Mouse (Mus musculus) midbrain, postnatal 0 days (tissue): Measurements from ENCODE around the gene Mob3b. TPM values are rescaled to one million over a fixed set of nuclear protein-coding genes. Genes with fewer than 3 reads are reported as not detected.

ENCODE experiments used
- ATAC-seq: fragments of 200-750 bp; cut with Nextera tagmentation; 2 replicates; pipeline ENCODE4 v1.8.0; 2017; ENCODE audit warnings: moderate number of reproducible peaks, mild to moderate bottlenecking, moderate TSS enrichment, moderate library complexity; ENCODE audit not compliant: low FRiP score
- DNase-seq: peaks from one replicate; pipeline ENCODE4 v3.0.0-alpha.2; 2015; ENCODE audit warnings: low spot score
- H3K27ac ChIP-seq: fragments of 300-500 bp; sonication (generic); 2 replicates; pipeline ENCODE4 v1.5.1; 2014; ENCODE audit warnings: low read depth, mild to moderate bottlenecking, low read length, mixed read lengths
- H3K27me3 ChIP-seq: fragments of 300-500 bp; sonication (generic); 2 replicates; pipeline ENCODE4 v1.6.1; 2014; ENCODE audit warnings: low read length, control low read depth, mixed read lengths; ENCODE audit not compliant: insufficient read depth
- H3K36me3 ChIP-seq: fragments of 300-500 bp; sonication (generic); 2 replicates; pipeline ENCODE4 v1.6.1; 2014; ENCODE audit warnings: low read length, control low read depth, mixed read lengths; ENCODE audit not compliant: insufficient read depth
- H3K4me1 ChIP-seq: fragments of 300-500 bp; sonication (generic); 2 replicates; pipeline ENCODE4 v1.6.1; 2014; ENCODE audit warnings: mild to moderate bottlenecking, control low read depth, antibody characterized with exemption, low read length, mixed read lengths; ENCODE audit not compliant: insufficient read depth
- H3K4me2 ChIP-seq: fragments of 300-500 bp; sonication (generic); 2 replicates; pipeline ENCODE4 v1.6.1; 2014; ENCODE audit warnings: low read depth, mild to moderate bottlenecking, low read length, mixed read lengths; ENCODE audit not compliant: poor library complexity, severe bottlenecking
- H3K4me3 ChIP-seq: fragments of 300-500 bp; sonication (generic); 2 replicates; pipeline ENCODE4 v1.5.1; 2014; ENCODE audit warnings: low read depth, mild to moderate bottlenecking, low read length, moderate library complexity
- H3K9ac ChIP-seq: fragments of 300-500 bp; sonication (generic); replicated peaks from 2 replicates; pipeline ENCODE4 v1.6.1; 2014; ENCODE audit warnings: mild to moderate bottlenecking, low read length, moderate library complexity, mixed read lengths; ENCODE audit not compliant: poor library complexity, severe bottlenecking
- H3K9me3 ChIP-seq: fragments of 300-500 bp; sonication (generic); 2 replicates; pipeline ENCODE4 v1.6.1; 2016; ENCODE audit warnings: low read length, control low read depth
- CTCF ChIP-seq: IDR thresholded peaks from 2 replicates; pipeline ENCODE4 v1.5.1; 2016; ENCODE audit warnings: antibody characterized with exemption, mild to moderate bottlenecking
- WGBS: fragments of 180-500 bp; shearing (Covaris S2); extraction: QIAGEN DNeasy Blood & Tissue Kit; methylation state at CpG from one replicate; pipeline ENCODE4 v1.1.7; 2014; 5-methylcytosine and 5-hydroxymethylcytosine counted together
- polyA plus RNA-seq: library from polyadenylated mRNA; unstranded; fragments of >200 nt; fragmentation: Nextera tagmentation; extraction: Ambion mirVana; gene quantifications from 2 replicates; pipeline ENCODE4 v1.2.1, GENCODE M21; 2015
- total RNA-seq: library from RNA; depleted of rRNA; stranded (reverse); fragments of >200 nt; gene quantifications from 2 replicates; pipeline ENCODE4 v1.2.3, GENCODE M21; 2014

The Mob3b gene
- total and polyA plus RNA-seq, 2 experiments from 2014 or later, result 0.77 to 1.6 TPM

GRCm38 (mm10) chr4:35005068-35005769 is 152.1 kb downstream of the Mob3b start:
- Histone ChIP-seq H3K4me2 (no peak overlapping the region), H3K27ac (no peak overlapping the region), H3K36me3 (no peaks in the 10 kb centered on the region), H3K9me3 (no peaks in the 10 kb centered on the region), H3K4me1 (no peaks in the 10 kb centered on the region; the same call in 1 of the 2 replicates), H3K4me3 (no peak overlapping the region), H3K27me3 (no peaks in the 10 kb centered on the region), H3K9ac (no peak overlapping the region)
- whole genome bisulfite sequencing, result 71% methylated on average over 5 of the region's 5 CpGs
- TF ChIP-seq CTCF, result no peak
- no peak for ATAC-seq
- no peak for DNase-seq

DNA sequence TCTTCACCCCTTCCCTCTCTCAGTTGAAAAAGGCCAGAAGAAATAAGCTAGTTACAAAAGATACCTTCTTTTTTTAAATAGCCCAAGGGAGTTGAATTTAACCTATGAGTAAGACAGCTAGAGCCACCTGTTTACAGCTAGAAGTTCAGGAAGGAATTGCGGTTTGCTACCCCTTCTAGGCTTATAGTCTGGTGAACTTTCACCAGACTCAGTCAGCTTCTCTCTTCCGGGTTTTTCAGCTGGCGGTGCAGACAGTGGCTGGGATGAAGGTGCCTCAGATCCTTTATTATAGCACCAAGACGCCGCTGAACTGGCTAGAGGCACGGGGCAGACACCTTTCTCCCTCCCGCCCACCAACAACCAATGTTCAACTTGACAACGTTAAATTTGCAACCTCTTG is 152.8 kb downstream of the Mob3b start:
- no peaks in the 10 kb centered on the region for H3K27me3 ChIP-seq
- TF ChIP-seq CTCF, result no peak
- no peaks in the 10 kb centered on the region for H3K36me3 ChIP-seq
- H3K27ac ChIP-seq, result no peak overlapping the region
- H3K9ac ChIP-seq, result no peak overlapping the region
- no peak overlapping the region for H3K4me3 ChIP-seq
- WGBS, result 87% methylated on average over 8 of the region's 8 CpGs
- ATAC-seq (no peak), DNase-seq (no peak)
- H3K4me2 ChIP-seq, result no peak overlapping the region
- no peaks in the 10 kb centered on the region; the same call in 1 of the 2 replicates for H3K4me1 ChIP-seq
- H3K9me3 ChIP-seq, result no peaks in the 10 kb centered on the region

DNA sequence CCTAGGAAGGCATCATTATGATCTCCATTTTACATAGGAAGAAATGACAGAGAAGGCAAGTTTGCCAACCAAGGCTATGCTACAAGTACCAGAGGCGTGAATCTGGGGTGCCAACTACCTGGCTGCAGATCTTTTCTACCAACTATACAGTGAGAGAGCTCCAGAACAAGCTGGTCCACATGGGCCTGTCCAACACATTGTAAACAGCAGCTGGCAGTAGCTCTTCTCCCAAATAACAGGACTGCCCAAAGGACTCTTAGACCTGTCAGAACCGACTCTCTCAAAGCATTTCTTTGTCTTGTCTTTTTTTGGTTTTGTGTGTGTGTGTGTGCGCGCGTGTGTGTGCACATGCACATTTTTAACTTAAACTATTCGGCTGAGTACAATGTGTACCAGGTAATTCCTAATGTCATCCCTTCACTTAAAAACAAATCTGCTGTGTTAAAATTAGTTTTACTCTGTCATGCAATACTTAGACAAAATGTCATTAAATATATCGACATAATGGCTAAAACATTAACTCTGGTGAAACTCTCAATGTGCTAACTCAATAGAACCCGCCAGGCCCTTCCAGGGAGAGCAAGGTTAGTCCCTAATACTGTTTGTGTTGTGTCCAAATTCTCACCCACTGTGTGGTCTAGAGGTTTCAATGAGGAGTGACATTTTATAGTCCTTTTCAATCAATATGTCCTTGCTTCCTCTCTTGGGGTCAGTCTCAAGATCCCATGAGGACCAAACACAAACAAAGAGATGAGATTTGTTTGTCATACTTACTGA is 153.5 kb downstream of the Mob3b start:
- no peaks in the 10 kb centered on the region for H3K27me3 ChIP-seq
- no peak overlapping the region for H3K27ac ChIP-seq
- H3K9me3 ChIP-seq, result no peaks in the 10 kb centered on the region
- H3K4me1 ChIP-seq, result no peaks in the 10 kb centered on the region; the same call in 1 of the 2 replicates
- ATAC-seq (no peak), DNase-seq (no peak)
- H3K4me2 ChIP-seq, result no peak overlapping the region
- 93% methylated on average over 8 of the region's 8 CpGs for WGBS
- no peaks in the 10 kb centered on the region for H3K36me3 ChIP-seq
- no peak overlapping the region for H3K9ac ChIP-seq
- TF ChIP-seq CTCF, result no peak
- no peak overlapping the region for H3K4me3 ChIP-seq

- no peak for ATAC-seq
- 78% methylated on average over 7 of the region's 7 CpGs for WGBS
- no peak overlapping the region for H3K27ac ChIP-seq
These were observed 160.7 kb downstream of the Mob3b start for GRCm38 (mm10) chr4:34996616-34997015.

DNA sequence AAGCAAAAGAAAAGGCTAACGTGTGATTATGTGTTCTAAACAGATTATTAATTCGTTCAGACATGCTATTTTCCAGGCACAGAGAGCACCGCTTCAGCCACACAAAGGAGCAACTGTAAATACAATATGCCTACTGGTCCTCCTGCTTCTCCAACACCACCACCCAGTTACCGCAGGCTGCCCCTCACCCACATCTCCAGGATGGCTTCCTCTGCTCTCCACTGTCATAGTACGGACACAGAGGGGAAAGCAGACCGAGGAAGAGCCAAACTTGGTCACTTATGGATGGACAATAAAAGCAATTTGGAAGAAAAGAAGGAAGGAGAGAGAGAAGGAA is 163.7 kb downstream of the Mob3b start:
- no peaks in the 10 kb centered on the region for H3K9me3 ChIP-seq
- H3K9ac ChIP-seq, result no peak overlapping the region; the same call in 1 of the 2 replicates
- no peaks in the 10 kb centered on the region for H3K36me3 ChIP-seq
- H3K4me2 ChIP-seq, result peak overlapping the region; percentile 42
- 0 out of 2 replicates have a peak overlapping the region, but pooled peaks have one; percentile 5 for H3K4me3 ChIP-seq
- H3K27ac ChIP-seq, result peak overlapping the region; percentile 62; the same call in 1 of the 2 replicates
- ATAC-seq (0 out of 2 replicates have a peak, but pooled peaks have one; percentile 11), DNase-seq (no peak)
- TF ChIP-seq CTCF, result no peak
- H3K27me3 ChIP-seq, result no peaks in the 10 kb centered on the region
- WGBS, result 16% methylated on average over 6 of the region's 6 CpGs
- H3K4me1 ChIP-seq, result peaks cover 9% of the 10 kb centered on the region; the same call in 1 of the 2 replicates

More at GRCm38 (mm10) chr4:34996616-34997015, 160.7 kb downstream of the Mob3b start:
- H3K36me3 ChIP-seq, result no peaks in the 10 kb centered on the region
- no peaks in the 10 kb centered on the region for H3K9me3 ChIP-seq
- H3K9ac ChIP-seq, result no peak overlapping the region
- H3K27me3 ChIP-seq, result no peaks in the 10 kb centered on the region
- no peak overlapping the region for H3K4me3 ChIP-seq
- TF ChIP-seq CTCF, result no peak
- peaks cover 9% of the 10 kb centered on the region; the same call in 1 of the 2 replicates for H3K4me1 ChIP-seq
- no peak overlapping the region for H3K4me2 ChIP-seq
- no peak for DNase-seq
